Mouse (Mus musculus) stomach, embryonic 15.5 days (tissue): ENCODE data around the gene Cyp2u1. TPM values are rescaled to one million over a fixed set of nuclear protein-coding genes. Genes with fewer than 3 reads are reported as not detected.

Experiments
- ATAC-seq: fragments of 200-750 bp; cut with Nextera tagmentation; 2 replicates; pipeline ENCODE4 v1.8.0; 2017; ENCODE audit warnings: low read depth, moderate number of reproducible peaks, moderate TSS enrichment; ENCODE audit not compliant: insufficient read depth, low FRiP score
- H3K27ac ChIP-seq: fragments of 300-500 bp; sonication (generic); 2 replicates; pipeline ENCODE4 v1.5.1; 2015; ENCODE audit warnings: mild to moderate bottlenecking, inconsistent platforms
- H3K27me3 ChIP-seq: fragments of 300-500 bp; sonication (generic); replicated peaks from 2 replicates; pipeline ENCODE4 v1.6.1; 2015; ENCODE audit warnings: inconsistent platforms
- H3K36me3 ChIP-seq: fragments of 300-500 bp; sonication (generic); 2 replicates; pipeline ENCODE4 v1.6.1; 2015; ENCODE audit warnings: inconsistent platforms
- H3K4me1 ChIP-seq: fragments of 300-500 bp; sonication (generic); 2 replicates; pipeline ENCODE4 v1.6.1; 2015; ENCODE audit warnings: inconsistent platforms
- H3K4me2 ChIP-seq: fragments of 300-500 bp; sonication (generic); 2 replicates; pipeline ENCODE4 v1.6.1; 2015; ENCODE audit warnings: mild to moderate bottlenecking, inconsistent platforms
- H3K4me3 ChIP-seq: fragments of 300-500 bp; sonication (generic); replicated peaks from 2 replicates; pipeline ENCODE4 v1.5.1; 2015; ENCODE audit warnings: inconsistent platforms
- H3K9ac ChIP-seq: fragments of 300-500 bp; sonication (generic); 2 replicates; pipeline ENCODE4 v1.6.1; 2015; ENCODE audit warnings: inconsistent platforms
- H3K9me3 ChIP-seq: fragments of 300-500 bp; sonication (generic); 2 replicates; pipeline ENCODE4 v1.6.1; 2016; ENCODE audit warnings: inconsistent platforms
- WGBS: fragments of 180-500 bp; shearing (Covaris S2); methylation state at CpG from one replicate; pipeline ENCODE4 v1.1.7; 2015; 5-methylcytosine and 5-hydroxymethylcytosine counted together
- polyA plus RNA-seq: library from polyadenylated mRNA; unstranded; fragments of >200 nt; fragmentation: Nextera tagmentation; extraction: Ambion mirVana; gene quantifications from 2 replicates; pipeline ENCODE4 v1.2.1, GENCODE M21; 2015

Gene Cyp2u1
- polyA plus RNA-seq, 1 experiment from 2014 or later: 2.4 TPM

GRCm38 (mm10) chr3:131250978-131251377 is 52.0 kb downstream of the Cyp2u1 start:
- Histone ChIP-seq H3K9ac (no peak overlapping the region), H3K9me3 (0 out of 2 replicates have a peak, but pooled peaks cover 3% of the 10 kb centered on the region), H3K27me3 (no peaks in the 10 kb centered on the region), H3K4me3 (no peak overlapping the region), H3K4me1 (no peaks in the 10 kb centered on the region), H3K36me3 (peaks cover 9% of the 10 kb centered on the region; the same call in 1 of the 2 replicates), H3K4me2 (no peak overlapping the region), H3K27ac (no peak overlapping the region)
- ATAC-seq: no peak
- WGBS: 84% methylated on average over 13 of the region's 13 CpGs

DNA sequence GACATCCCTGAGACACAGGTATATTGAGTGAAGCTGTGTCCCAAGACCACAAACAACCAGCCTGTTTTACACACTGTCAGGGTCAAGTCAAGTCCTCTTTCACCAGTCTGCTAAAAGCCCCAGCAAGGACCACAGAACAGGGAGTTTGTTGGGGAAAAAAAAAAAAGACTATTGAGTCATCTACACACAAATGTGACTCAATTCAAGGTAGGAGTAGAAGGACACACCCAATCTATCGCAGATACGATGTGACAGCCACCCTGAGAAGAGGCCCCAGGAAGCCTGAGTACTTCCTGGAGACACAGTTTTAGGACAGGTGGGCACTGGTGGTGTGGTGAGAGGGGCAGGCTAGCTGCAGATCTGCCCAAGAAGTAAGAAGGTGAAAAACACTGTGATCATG is 52.7 kb downstream of the Cyp2u1 start:
- 56% methylated on average over 2 of the region's 2 CpGs for WGBS
- ATAC-seq: no peak
- no peak overlapping the region for H3K9ac ChIP-seq
- H3K4me2 ChIP-seq: no peak overlapping the region
- peaks cover 9% of the 10 kb centered on the region; the same call in 1 of the 2 replicates for H3K36me3 ChIP-seq
- no peaks in the 10 kb centered on the region for H3K27me3 ChIP-seq
- 0 out of 2 replicates have a peak, but pooled peaks cover 3% of the 10 kb centered on the region for H3K9me3 ChIP-seq
- no peak overlapping the region; the same call in 1 of the 2 replicates for H3K27ac ChIP-seq
- no peak overlapping the region for H3K4me3 ChIP-seq
- no peaks in the 10 kb centered on the region; the same call in 1 of the 2 replicates for H3K4me1 ChIP-seq

- ATAC-seq: no peak
- peaks cover 15% of the 10 kb centered on the region; the same call in 1 of the 2 replicates for H3K36me3 ChIP-seq
- no peaks in the 10 kb centered on the region for H3K27me3 ChIP-seq
- no peaks in the 10 kb centered on the region; the same call in 1 of the 2 replicates for H3K4me1 ChIP-seq
- no peak overlapping the region for H3K9ac ChIP-seq
- no peak overlapping the region for H3K27ac ChIP-seq
- no peak overlapping the region for H3K4me3 ChIP-seq
- H3K9me3 ChIP-seq: 0 out of 2 replicates have a peak, but pooled peaks cover under 1% of the 10 kb centered on the region
- no peak overlapping the region for H3K4me2 ChIP-seq
- WGBS: 71% methylated on average over 10 of the region's 10 CpGs
These were observed 54.6 kb downstream of the Cyp2u1 start for GRCm38 (mm10) chr3:131248444-131248843.

DNA sequence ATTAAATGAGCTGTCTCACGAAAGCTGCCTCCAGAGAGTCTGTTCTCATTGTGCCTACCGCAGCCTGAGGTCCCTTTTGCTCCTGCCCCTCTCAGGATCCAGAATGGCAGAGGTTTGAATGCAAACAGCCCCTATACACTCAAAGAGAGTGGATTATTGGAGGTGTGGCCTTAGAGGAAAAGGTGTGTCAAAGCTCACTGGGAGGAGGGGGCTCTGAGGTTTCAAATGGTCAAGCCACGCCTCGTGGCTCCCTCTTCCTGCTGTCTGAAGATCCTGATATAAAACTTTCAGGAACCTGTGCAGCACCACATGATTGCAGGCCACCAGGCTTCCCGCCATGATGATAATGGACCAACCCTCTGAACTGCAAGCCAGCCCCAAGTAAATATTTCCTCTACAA is 55.2 kb downstream of the Cyp2u1 start:
- H3K36me3 ChIP-seq: peaks cover 15% of the 10 kb centered on the region; the same call in 1 of the 2 replicates
- H3K4me3 ChIP-seq: no peak overlapping the region
- no peaks in the 10 kb centered on the region for H3K27me3 ChIP-seq
- H3K27ac ChIP-seq: no peak overlapping the region
- no peak for ATAC-seq
- H3K4me2 ChIP-seq: no peak overlapping the region
- no peak overlapping the region for H3K9ac ChIP-seq
- WGBS: 83% methylated on average over 5 of the region's 5 CpGs
- H3K4me1 ChIP-seq: no peaks in the 10 kb centered on the region; the same call in 1 of the 2 replicates
- H3K9me3 ChIP-seq: no peaks in the 10 kb centered on the region

DNA sequence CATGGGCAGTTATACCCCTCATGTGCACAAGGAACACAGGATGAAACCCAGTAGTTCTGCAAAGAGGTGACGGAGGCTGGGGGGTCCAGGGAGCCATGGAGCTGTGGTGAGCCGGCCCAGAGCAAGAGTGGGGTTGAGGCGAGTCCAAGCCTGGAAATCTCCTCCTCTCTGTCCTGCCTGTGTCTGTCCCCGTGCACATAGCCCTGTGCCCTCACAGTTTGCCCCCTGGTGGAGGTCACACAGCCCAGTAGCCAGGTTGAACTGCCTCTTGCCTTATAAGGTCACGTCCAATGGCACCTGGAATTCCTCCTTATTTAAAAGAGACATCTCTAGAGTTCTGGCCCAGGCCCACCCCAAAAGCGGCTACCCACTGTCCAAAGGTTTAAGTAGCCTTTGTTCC is 55.6 kb downstream of the Cyp2u1 start:
- Histone ChIP-seq H3K9me3 (no peaks in the 10 kb centered on the region), H3K4me3 (no peak overlapping the region), H3K27me3 (no peaks in the 10 kb centered on the region), H3K4me1 (no peaks in the 10 kb centered on the region; the same call in 1 of the 2 replicates), H3K36me3 (peaks cover 15% of the 10 kb centered on the region; the same call in 1 of the 2 replicates), H3K9ac (no peak overlapping the region), H3K27ac (no peak overlapping the region), H3K4me2 (no peak overlapping the region)
- 81% methylated on average over 6 of the region's 6 CpGs for WGBS
- no peak for ATAC-seq

- Histone ChIP-seq H3K4me1 (no peaks in the 10 kb centered on the region; the same call in 1 of the 2 replicates), H3K4me2 (no peak overlapping the region), H3K27ac (no peak overlapping the region), H3K9me3 (no peaks in the 10 kb centered on the region), H3K27me3 (no peaks in the 10 kb centered on the region), H3K9ac (no peak overlapping the region), H3K4me3 (no peak overlapping the region), H3K36me3 (peaks cover 15% of the 10 kb centered on the region)
- WGBS: 88% methylated on average over 8 of the region's 8 CpGs
- ATAC-seq: no peak
These were observed 56.4 kb downstream of the Cyp2u1 start for GRCm38 (mm10) chr3:131246579-131247046.

- Histone ChIP-seq H3K4me3 (no peak overlapping the region), H3K27me3 (no peaks in the 10 kb centered on the region), H3K4me1 (no peaks in the 10 kb centered on the region; the same call in 1 of the 2 replicates), H3K9me3 (no peaks in the 10 kb centered on the region), H3K36me3 (peaks cover 15% of the 10 kb centered on the region), H3K27ac (no peak overlapping the region), H3K4me2 (no peak overlapping the region), H3K9ac (no peak overlapping the region)
- ATAC-seq: no peak
- 57% methylated on average over 11 of the region's 11 CpGs for WGBS
These were observed 57.1 kb downstream of the Cyp2u1 start for GRCm38 (mm10) chr3:131245766-131246578.

Other genes starting within 250 kb of the Cyp2u1 start
- 0.95 and 0.99 TPM in 2 replicates for gene Lef1, start 192.8 kb downstream of the Cyp2u1 start, polyA plus RNA-seq
- gene Hadh, start 31.1 kb downstream of the Cyp2u1 start, polyA plus RNA-seq: 141 and 142 TPM in 2 replicates
- 10.7 and 11.7 TPM in 2 replicates for gene Sgms2, start 188.2 kb upstream of the Cyp2u1 start, polyA plus RNA-seq